Mouse (Mus musculus): ENCODE measurements around the gene Id3. TPM values are rescaled to one million over a fixed set of nuclear protein-coding genes. Genes with fewer than 3 reads are reported as not detected.
A peak's percentile ranks its signal among the peaks of the same experiment; 100 is the strongest.

The Id3 gene
- polyA plus RNA-seq, 1 experiment: 390 TPM

DNA sequence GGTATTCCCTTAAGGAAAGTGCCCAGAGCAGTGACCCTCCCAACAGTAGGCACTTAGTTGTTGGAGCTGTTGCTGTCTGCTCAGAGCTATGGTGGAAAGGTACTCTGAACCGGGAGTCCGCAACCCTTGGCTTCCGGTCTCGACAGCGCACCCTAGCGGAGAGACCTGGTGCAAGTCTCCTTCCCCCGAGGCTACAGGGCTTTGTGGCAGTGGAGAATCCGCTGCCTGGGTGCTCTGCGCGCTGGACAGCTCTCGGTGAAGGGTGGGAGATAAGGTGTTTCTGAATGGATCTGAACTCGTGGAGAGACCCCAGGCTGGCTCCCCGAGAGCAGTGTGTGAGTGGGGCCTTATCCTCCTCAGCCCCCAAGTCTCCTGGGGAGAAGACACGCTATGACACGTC, 36.7 kb downstream of the Id3 start:
- peak; percentile 91 for DNase-seq
- 10% methylated on average over 15 of the region's 15 CpGs for WGBS
- H3K4me3 ChIP-seq (replicated peaks; ENCODE audit: extremely low read depth, low read depth, low read length): peak overlapping the region; percentile 43
- peaks cover 18% of the 10 kb centered on the region for H3K4me1 ChIP-seq (ENCODE audit: control insufficient read depth, insufficient read depth, low read length)
- TF ChIP-seq CTCF (IDR thresholded peaks at IDR 0.05; ENCODE audit: insufficient read depth, low read length) (peak; percentile 83), POLR2A (IDR thresholded peaks at IDR 0.05; ENCODE audit: borderline replicate concordance, extremely low read depth, low read depth, low read length) (no peak)

GRCm38 (mm10) chr4:136180408-136181330, 37.4 kb downstream of the Id3 start:
- TF ChIP-seq POLR2A (IDR thresholded peaks at IDR 0.05; ENCODE audit: borderline replicate concordance, extremely low read depth, low read depth, low read length) (peak; percentile 11; the same call in 1 of the 2 replicates), CTCF (IDR thresholded peaks at IDR 0.05; ENCODE audit: insufficient read depth, low read length) (no peak)
- 30% methylated on average over 23 of the region's 23 CpGs for WGBS
- DNase-seq: peak; percentile 83
- Histone ChIP-seq H3K4me3 (replicated peaks; ENCODE audit: extremely low read depth, low read depth, low read length) (peak overlapping the region; percentile 44), H3K4me1 (ENCODE audit: control insufficient read depth, insufficient read depth, low read length) (peaks cover 21% of the 10 kb centered on the region)

DNA sequence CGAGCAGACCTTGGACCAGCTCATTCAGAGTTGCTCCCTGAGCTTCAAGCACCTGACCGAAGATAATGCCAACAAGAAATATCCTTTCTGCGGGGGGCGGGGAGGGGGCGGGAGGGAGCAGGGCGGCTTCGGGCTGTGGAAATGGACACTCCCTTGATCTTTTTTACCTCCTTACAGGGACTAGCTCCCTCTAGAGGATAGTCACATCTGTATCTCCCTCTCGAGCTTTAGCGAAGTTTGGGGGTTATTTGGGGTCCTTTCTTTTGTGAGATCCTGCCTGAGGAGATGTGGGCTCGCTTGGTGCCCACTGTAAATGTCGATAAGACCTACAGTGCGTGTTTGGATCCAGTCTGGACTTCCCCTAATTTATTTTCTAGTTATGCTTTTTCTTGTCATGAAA, 38.1 kb downstream of the Id3 start:
- DNase-seq: no peak
- H3K4me3 ChIP-seq (replicated peaks; ENCODE audit: extremely low read depth, low read depth, low read length): peak overlapping the region; percentile 44
- peaks cover 21% of the 10 kb centered on the region for H3K4me1 ChIP-seq (ENCODE audit: control insufficient read depth, insufficient read depth, low read length)
- WGBS: 19% methylated on average over 12 of the region's 12 CpGs
- no peak for TF ChIP-seq POLR2A (IDR thresholded peaks at IDR 0.05; ENCODE audit: borderline replicate concordance, extremely low read depth, low read depth, low read length)

GRCm38 (mm10) chr4:136185375-136185774, 42.1 kb downstream of the Id3 start:
- no peak overlapping the region for H3K4me3 ChIP-seq (replicated peaks; ENCODE audit: extremely low read depth, low read depth, low read length)
- DNase-seq: no peak
- 10% methylated on average over 9 of the region's 9 CpGs for WGBS
- peaks cover 15% of the 10 kb centered on the region for H3K4me1 ChIP-seq (ENCODE audit: control insufficient read depth, insufficient read depth, low read length)
- TF ChIP-seq POLR2A (IDR thresholded peaks at IDR 0.05; ENCODE audit: borderline replicate concordance, extremely low read depth, low read depth, low read length): no peak
- TF ChIP-seq CTCF (IDR thresholded peaks at IDR 0.05; ENCODE audit: insufficient read depth, low read length): no peak

DNA sequence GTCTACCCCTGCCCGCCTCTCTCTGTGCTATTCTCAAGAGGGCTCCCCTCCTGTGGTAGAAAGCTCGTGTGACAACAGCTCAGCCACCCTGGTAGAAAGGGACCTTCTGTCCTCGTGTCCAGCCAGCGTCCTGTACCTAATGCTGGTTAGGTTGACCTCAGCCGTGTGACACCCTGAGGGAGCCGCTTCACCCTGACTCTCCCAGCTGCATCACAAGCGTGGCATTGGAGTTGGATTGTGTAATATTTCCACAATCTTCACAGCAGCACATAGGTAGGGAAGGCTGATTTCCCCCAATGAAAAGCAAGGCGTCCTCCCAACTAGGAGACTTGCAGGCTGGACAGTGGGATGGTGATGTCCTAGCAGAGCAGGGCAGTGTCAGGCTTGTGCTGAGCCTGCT, 43.0 kb downstream of the Id3 start:
- peak overlapping the region; percentile 18 for H3K4me3 ChIP-seq (replicated peaks; ENCODE audit: extremely low read depth, low read depth, low read length)
- no peak for DNase-seq
- H3K4me1 ChIP-seq (ENCODE audit: control insufficient read depth, insufficient read depth, low read length): peaks cover 15% of the 10 kb centered on the region
- WGBS: 83% methylated on average over 8 of the region's 8 CpGs
- no peak for TF ChIP-seq POLR2A (IDR thresholded peaks at IDR 0.05; ENCODE audit: borderline replicate concordance, extremely low read depth, low read depth, low read length)
- no peak for TF ChIP-seq CTCF (IDR thresholded peaks at IDR 0.05; ENCODE audit: insufficient read depth, low read length)

DNA sequence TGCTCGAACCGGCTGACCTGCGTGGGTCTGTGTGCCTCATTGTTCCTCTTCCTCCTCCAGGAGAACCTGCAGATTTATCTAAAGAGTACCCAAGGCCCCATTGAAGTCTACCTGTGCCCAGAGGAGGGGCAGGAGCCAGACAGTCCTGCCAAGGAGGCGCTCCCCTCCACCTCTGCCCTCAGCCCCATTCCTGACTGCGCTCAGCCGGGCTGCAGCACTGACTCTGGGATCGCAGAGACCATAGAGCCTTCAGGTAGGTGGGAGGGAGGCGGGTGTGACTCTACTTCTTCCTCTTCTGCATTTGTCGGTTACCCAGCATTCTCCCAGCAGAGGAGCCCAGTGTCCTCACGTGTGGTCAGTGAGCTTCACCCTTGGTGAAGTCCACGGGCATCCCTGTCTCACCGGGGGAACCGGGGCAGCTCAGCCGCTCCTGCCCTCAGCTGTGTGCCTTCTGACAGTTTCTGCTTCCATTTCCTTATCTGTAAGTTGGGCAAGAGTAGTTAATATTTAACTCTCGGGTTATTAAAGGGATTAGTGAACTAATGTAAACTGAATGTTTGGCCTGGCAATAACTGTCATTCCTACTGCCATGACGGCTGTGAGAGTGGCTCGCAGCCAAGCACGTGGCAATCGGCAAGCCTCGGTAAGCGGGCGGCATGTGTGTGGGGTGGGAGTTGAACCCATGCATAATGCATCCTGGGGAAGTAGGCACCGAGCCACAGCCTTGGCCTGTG, 43.6 kb downstream of the Id3 start:
- DNase-seq: peak; percentile 67
- TF ChIP-seq CTCF (IDR thresholded peaks at IDR 0.05; ENCODE audit: insufficient read depth, low read length) (no peak), POLR2A (IDR thresholded peaks at IDR 0.05; ENCODE audit: borderline replicate concordance, extremely low read depth, low read depth, low read length) (peak; percentile 46; the same call in 1 of the 2 replicates)
- Histone ChIP-seq H3K4me3 (replicated peaks; ENCODE audit: extremely low read depth, low read depth, low read length) (peak overlapping the region; percentile 18), H3K4me1 (ENCODE audit: control insufficient read depth, insufficient read depth, low read length) (peaks cover 15% of the 10 kb centered on the region)
- 56% methylated on average over 23 of the region's 23 CpGs for WGBS

DNA sequence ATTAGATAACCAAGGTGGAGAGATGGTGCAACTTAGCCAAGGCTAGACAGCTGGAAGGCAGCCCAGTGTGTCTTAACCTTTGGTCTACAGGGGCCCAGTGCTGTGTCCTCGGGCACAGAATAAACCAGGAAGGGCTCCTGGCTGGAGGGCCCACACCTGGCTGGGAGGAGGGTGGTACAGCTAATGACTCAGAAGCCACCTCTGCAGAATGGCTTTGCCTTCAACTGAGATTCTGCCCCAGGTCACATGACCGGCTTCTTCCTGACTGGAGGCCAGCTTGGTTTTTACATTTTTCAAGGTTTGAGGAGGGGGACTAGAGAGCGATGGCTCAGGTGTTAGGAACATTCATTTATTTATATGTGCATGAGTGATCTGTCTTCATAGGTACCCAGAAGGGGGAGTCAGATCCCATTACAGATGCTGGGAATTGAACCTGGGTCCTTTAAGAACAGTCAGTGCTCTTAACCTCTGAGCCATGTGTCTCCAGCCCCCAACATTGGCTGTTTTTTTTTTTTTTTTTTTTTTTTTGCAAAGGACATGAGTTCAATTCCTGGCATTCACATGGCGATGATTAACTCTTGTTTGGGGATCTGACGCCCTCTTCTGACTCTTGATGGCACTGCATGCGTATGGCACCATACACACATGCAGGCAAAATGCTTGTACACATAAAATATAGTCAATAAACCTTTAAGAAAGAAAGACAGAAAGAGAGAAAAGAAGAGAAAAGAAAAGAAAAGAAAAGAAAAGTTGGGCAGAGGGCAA, 45.9 kb downstream of the Id3 start:
- no peak for DNase-seq
- Histone ChIP-seq H3K4me1 (ENCODE audit: control insufficient read depth, insufficient read depth, low read length) (peaks cover 15% of the 10 kb centered on the region), H3K4me3 (replicated peaks; ENCODE audit: extremely low read depth, low read depth, low read length) (no peak overlapping the region)
- no peak for TF ChIP-seq POLR2A (IDR thresholded peaks at IDR 0.05; ENCODE audit: borderline replicate concordance, extremely low read depth, low read depth, low read length)
- TF ChIP-seq CTCF (IDR thresholded peaks at IDR 0.05; ENCODE audit: insufficient read depth, low read length): peak; percentile 40
- 82% methylated on average over 6 of the region's 6 CpGs for WGBS

GRCm38 (mm10) chr4:136189912-136190311, 46.6 kb downstream of the Id3 start:
- WGBS: 45% methylated on average over 8 of the region's 8 CpGs
- no peak overlapping the region for H3K4me3 ChIP-seq (replicated peaks; ENCODE audit: extremely low read depth, low read depth, low read length)
- peaks cover 17% of the 10 kb centered on the region for H3K4me1 ChIP-seq (ENCODE audit: control insufficient read depth, insufficient read depth, low read length)
- DNase-seq: no peak
- no peak for TF ChIP-seq CTCF (IDR thresholded peaks at IDR 0.05; ENCODE audit: insufficient read depth, low read length)
- no peak for TF ChIP-seq POLR2A (IDR thresholded peaks at IDR 0.05; ENCODE audit: borderline replicate concordance, extremely low read depth, low read depth, low read length)

DNA sequence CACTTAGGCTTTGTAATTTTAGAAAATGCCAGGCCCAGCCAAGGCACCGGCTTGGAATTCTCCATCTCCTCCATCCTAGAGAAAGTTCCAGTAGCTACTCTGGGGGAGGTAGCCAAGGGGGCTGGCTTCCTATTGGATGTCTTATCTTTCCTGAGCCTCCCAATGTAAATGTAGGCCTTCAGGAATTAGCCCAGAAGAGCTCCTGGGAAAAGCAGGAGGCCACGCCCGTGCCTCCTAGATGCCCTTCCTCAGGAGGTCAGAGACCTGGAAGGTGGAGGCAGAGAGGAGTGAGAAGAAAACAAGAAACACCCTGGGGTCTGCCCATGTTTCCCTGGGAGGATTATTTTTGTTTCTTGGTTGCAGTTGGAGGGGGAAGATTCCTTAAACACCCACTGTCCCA, 50.3 kb downstream of the Id3 start:
- TF ChIP-seq CTCF (IDR thresholded peaks at IDR 0.05; ENCODE audit: insufficient read depth, low read length) (no peak), POLR2A (IDR thresholded peaks at IDR 0.05; ENCODE audit: borderline replicate concordance, extremely low read depth, low read depth, low read length) (no peak)
- DNase-seq: no peak
- H3K4me1 ChIP-seq (ENCODE audit: control insufficient read depth, insufficient read depth, low read length): peaks cover 4% of the 10 kb centered on the region
- 62% methylated on average over 3 of the region's 3 CpGs for WGBS
- no peak overlapping the region for H3K4me3 ChIP-seq (replicated peaks; ENCODE audit: extremely low read depth, low read depth, low read length)

Measured in lung, adult 2 months (tissue).